Comparison of ENCODE assay signal across 8 mouse cellular contexts in genomic region chr4:136145991-136146711, GRCm38 (mm10). TPM values are rescaled to one million over a fixed set of nuclear protein-coding genes. Genes with fewer than 3 reads are reported as not detected.
DNase-seq lines count a peak whose midpoint lies in the region; ATAC-seq and TF ChIP-seq lines count a peak whose summit lies in the region.

No protein-coding gene starts in this region.

- H3K4me2 ChIP-seq in lung, embryonic 14.5 days: peak overlapping the region; percentile 75
- H3K4me2 ChIP-seq in heart, embryonic 15.5 days: peak overlapping the region; percentile 82
- H3K4me2 ChIP-seq in limb, embryonic 15.5 days: peak overlapping the region; percentile 64
- peak overlapping the region; percentile 76 for H3K4me2 ChIP-seq in stomach, embryonic 14.5 days (replicated peaks; ENCODE audit: low read depth, low read length)

- no peak for ATAC-seq in lung, embryonic 14.5 days (ENCODE audit: insufficient read depth)
- no peak for ATAC-seq in heart, embryonic 15.5 days (replicated peaks; ENCODE audit: insufficient number of reproducible peaks, insufficient read depth, low FRiP score, low read depth)
- ATAC-seq in limb, embryonic 15.5 days (ENCODE audit: insufficient number of reproducible peaks, low FRiP score, low TSS enrichment, low read depth): no peak
- no peak for ATAC-seq in stomach, embryonic 14.5 days (ENCODE audit: insufficient number of reproducible peaks, insufficient read depth, low FRiP score, low read depth)
- ATAC-seq in megakaryocyte progenitor cell, adult 5-6 weeks (replicated peaks; ENCODE audit: poor library complexity): no peak
- ATAC-seq in CD4-positive, CD25-positive, alpha-beta regulatory T cell, adult 4 months: no peak

- DNase-seq in lung, embryonic 14.5 days: peak; percentile 28
- DNase-seq in lung, postnatal 14 days: no peak
- no peak for DNase-seq in cerebellum, postnatal 36 days

- H3K4me1 ChIP-seq in lung, embryonic 14.5 days (ENCODE audit: insufficient read depth): peaks cover 40% of the 10 kb centered on the region
- peaks cover 52% of the 10 kb centered on the region for H3K4me1 ChIP-seq in heart, embryonic 15.5 days (replicated peaks)
- peaks cover 70% of the 10 kb centered on the region for H3K4me1 ChIP-seq in limb, embryonic 15.5 days
- peaks cover 48% of the 10 kb centered on the region for H3K4me1 ChIP-seq in stomach, embryonic 14.5 days (ENCODE audit: control insufficient read depth, insufficient read depth, low read length)

- WGBS in lung, embryonic 14.5 days: 17% methylated on average over 7 of the region's 7 CpGs
- 38% methylated on average over 7 of the region's 7 CpGs for WGBS in heart, embryonic 15.5 days
- 11% methylated on average over 7 of the region's 7 CpGs for WGBS in limb, embryonic 15.5 days
- 19% methylated on average over 7 of the region's 7 CpGs for WGBS in stomach, embryonic 14.5 days

- H3K9me3 ChIP-seq in lung, embryonic 14.5 days (ENCODE audit: low read depth, low read length): no peaks in the 10 kb centered on the region
- no peaks in the 10 kb centered on the region for H3K9me3 ChIP-seq in heart, embryonic 15.5 days (replicated peaks)
- H3K9me3 ChIP-seq in limb, embryonic 15.5 days: no peaks in the 10 kb centered on the region
- no peaks in the 10 kb centered on the region for H3K9me3 ChIP-seq in stomach, embryonic 14.5 days (ENCODE audit: control insufficient read depth, low read depth, low read length)

- H3K27me3 ChIP-seq in lung, embryonic 14.5 days (ENCODE audit: insufficient read depth, low read length): no peaks in the 10 kb centered on the region
- H3K27me3 ChIP-seq in heart, embryonic 15.5 days: no peaks in the 10 kb centered on the region
- no peaks in the 10 kb centered on the region for H3K27me3 ChIP-seq in limb, embryonic 15.5 days
- no peaks in the 10 kb centered on the region for H3K27me3 ChIP-seq in stomach, embryonic 14.5 days (ENCODE audit: control insufficient read depth, insufficient read depth, low read length)

- peak overlapping the region; percentile 88 for H3K9ac ChIP-seq in lung, embryonic 14.5 days
- H3K9ac ChIP-seq in heart, embryonic 15.5 days: peak overlapping the region; percentile 73
- H3K9ac ChIP-seq in limb, embryonic 15.5 days: peak overlapping the region; percentile 98; the same call in 1 of the 2 replicates
- H3K9ac ChIP-seq in stomach, embryonic 14.5 days (replicated peaks; ENCODE audit: low read depth, low read length): peak overlapping the region; percentile 91; the same call in 1 of the 2 replicates

- H3K36me3 ChIP-seq in lung, embryonic 14.5 days (ENCODE audit: insufficient read depth): peaks cover 15% of the 10 kb centered on the region
- no peaks in the 10 kb centered on the region for H3K36me3 ChIP-seq in heart, embryonic 15.5 days
- no peaks in the 10 kb centered on the region for H3K36me3 ChIP-seq in limb, embryonic 15.5 days
- peaks cover 3% of the 10 kb centered on the region; the same call in 1 of the 2 replicates for H3K36me3 ChIP-seq in stomach, embryonic 14.5 days (ENCODE audit: control insufficient read depth, insufficient read depth, low read length)

- TF ChIP-seq CTCF in lung, embryonic 14.5 days (IDR thresholded peaks at IDR 0.05; ENCODE audit: low read depth): no peak

- peak overlapping the region; percentile 83 for H3K4me3 ChIP-seq in lung, embryonic 14.5 days (ENCODE audit: low read depth, low read length)
- H3K4me3 ChIP-seq in heart, embryonic 15.5 days: peak overlapping the region; percentile 67
- peak overlapping the region; percentile 89 for H3K4me3 ChIP-seq in limb, embryonic 15.5 days
- H3K4me3 ChIP-seq in stomach, embryonic 14.5 days (ENCODE audit: low read depth, low read length): peak overlapping the region; percentile 69

- peak overlapping the region; percentile 100 for H3K27ac ChIP-seq in lung, embryonic 14.5 days (ENCODE audit: low read depth)
- peak overlapping the region; percentile 90 for H3K27ac ChIP-seq in heart, embryonic 15.5 days
- peak overlapping the region; percentile 98 for H3K27ac ChIP-seq in limb, embryonic 15.5 days
- H3K27ac ChIP-seq in stomach, embryonic 14.5 days (ENCODE audit: low read length): peak overlapping the region; percentile 86

RNA-seq across cellular contexts. Expression of gene Id3, which starts 2.9 kb away (rescaled TPM):
- 469 and 477 TPM in 2 replicates for polyA plus RNA-seq in lung, embryonic 14.5 days (2014; fragmentation: Nextera tagmentation; extraction: Ambion mirVana)
- polyA plus RNA-seq in heart, embryonic 15.5 days (2015; fragmentation: Nextera tagmentation; extraction: Ambion mirVana): 261 and 294 TPM in 2 replicates
- 488 and 490 TPM in 2 replicates for polyA plus RNA-seq in limb, embryonic 15.5 days (2015; fragmentation: Nextera tagmentation; extraction: Ambion mirVana)
- 384 and 404 TPM in 2 replicates for polyA plus RNA-seq in stomach, embryonic 14.5 days (2014; fragmentation: Nextera tagmentation; extraction: Ambion mirVana)
- 0.44 and 1.4 TPM in 2 replicates for total RNA-seq in megakaryocyte progenitor cell, adult 5-6 weeks (2015)
- 1.0 and 2.4 TPM in 2 replicates for total RNA-seq in megakaryocyte progenitor cell, adult 5-6 weeks (2017)
- 100 to 1,000 TPM; 388 to 433 TPM for polyA plus RNA-seq in CD4-positive, CD25-positive, alpha-beta regulatory T cell, adult 4 months (2017; shearing (Covaris generic))

RNA-seq across cellular contexts. Expression of gene E2f2, which starts 26.0 kb away (rescaled TPM):
- 5.5 and 6.5 TPM in 2 replicates for polyA plus RNA-seq in lung, embryonic 14.5 days (2014; fragmentation: Nextera tagmentation; extraction: Ambion mirVana)
- 7.8 and 9.6 TPM in 2 replicates for polyA plus RNA-seq in heart, embryonic 15.5 days (2015; fragmentation: Nextera tagmentation; extraction: Ambion mirVana)
- 10.0 and 14.5 TPM in 2 replicates for polyA plus RNA-seq in limb, embryonic 15.5 days (2015; fragmentation: Nextera tagmentation; extraction: Ambion mirVana)
- polyA plus RNA-seq in stomach, embryonic 14.5 days (2014; fragmentation: Nextera tagmentation; extraction: Ambion mirVana): 3.5 and 4.4 TPM in 2 replicates
- 5.6 and 7.5 TPM in 2 replicates for total RNA-seq in megakaryocyte progenitor cell, adult 5-6 weeks (2015)
- 5.9 and 6.1 TPM in 2 replicates for total RNA-seq in megakaryocyte progenitor cell, adult 5-6 weeks (2017)
- 10 to 100 TPM; 14.5 to 29.6 TPM for polyA plus RNA-seq in CD4-positive, CD25-positive, alpha-beta regulatory T cell, adult 4 months (2017; shearing (Covaris generic))
